Mouse (Mus musculus) testis, adult 2 months (tissue): ENCODE results near the gene Ttll12. TPM values are rescaled to one million over a fixed set of nuclear protein-coding genes. Genes with fewer than 3 reads are reported as not detected.

Experiments
- H3K27ac ChIP-seq: fragments of 200-500 bp; 2 replicates; pipeline ENCODE4 v1.5.1; 2012; ENCODE audit warnings: low read depth, low read length; ENCODE audit not compliant: control insufficient read depth, insufficient read depth
- H3K27me3 ChIP-seq: fragments of 200-500 bp; 2 replicates; pipeline ENCODE4 v1.6.1; 2012; ENCODE audit warnings: mild to moderate bottlenecking, low read length, moderate library complexity; ENCODE audit not compliant: control insufficient read depth, insufficient read depth
- H3K36me3 ChIP-seq: fragments of 200-500 bp; 2 replicates; pipeline ENCODE4 v1.6.1; 2012; ENCODE audit warnings: mild to moderate bottlenecking, low read length; ENCODE audit not compliant: control insufficient read depth, insufficient read depth
- H3K4me1 ChIP-seq: fragments of 200-500 bp; 2 replicates; pipeline ENCODE4 v1.6.1; 2012; ENCODE audit warnings: low read length; ENCODE audit not compliant: control insufficient read depth, insufficient read depth
- H3K4me3 ChIP-seq: fragments of 200-500 bp; 2 replicates; pipeline ENCODE4 v1.5.1; 2012; ENCODE audit warnings: low read depth, mild to moderate bottlenecking, low read length, moderate library complexity, mixed read lengths; ENCODE audit not compliant: control insufficient read depth
- CTCF ChIP-seq: fragments of 200-500 bp; IDR thresholded peaks from 2 replicates; pipeline ENCODE4 v1.5.1; 2012; ENCODE audit warnings: low read depth, mild to moderate bottlenecking, inconsistent platforms, low read length, moderate library complexity; ENCODE audit not compliant: control insufficient read depth, insufficient read depth, insufficient replicate concordance
- POLR2A ChIP-seq: fragments of 200-500 bp; IDR thresholded peaks from 2 replicates; pipeline ENCODE4 v1.6.1; 2012; ENCODE audit warnings: low read depth, mild to moderate bottlenecking, inconsistent platforms, low read length, moderate library complexity; ENCODE audit not compliant: control insufficient read depth
- polyA plus RNA-seq: library from polyadenylated mRNA; depleted of rRNA; stranded (reverse); fragments of >200 nt; gene quantifications from 2 replicates; pipeline ENCODE4 v1.2.3, GENCODE M21; 2012

The Ttll12 gene
- polyA plus RNA-seq, 1 experiment = 10.5 TPM

GRCm38 (mm10) chr15:83569682-83570081 is 25.3 kb downstream of the Ttll12 start:
- Histone ChIP-seq H3K4me3 (no peak overlapping the region), H3K4me1 (no peaks in the 10 kb centered on the region; the same call in 1 of the 2 replicates), H3K36me3 (no peaks in the 10 kb centered on the region), H3K27ac (0 out of 2 replicates have a peak overlapping the region, but pooled peaks have one; percentile 33), H3K27me3 (no peaks in the 10 kb centered on the region)
- TF ChIP-seq CTCF (no peak), POLR2A (no peak)

- H3K4me3 ChIP-seq = no peak overlapping the region
- H3K4me1 ChIP-seq = peaks cover 2% of the 10 kb centered on the region
- no peaks in the 10 kb centered on the region for H3K27me3 ChIP-seq
- no peak for TF ChIP-seq CTCF
- TF ChIP-seq POLR2A = no peak
- no peaks in the 10 kb centered on the region for H3K36me3 ChIP-seq
- no peak overlapping the region for H3K27ac ChIP-seq
These were observed 26.4 kb downstream of the Ttll12 start for GRCm38 (mm10) chr15:83568544-83568943.

- no peaks in the 10 kb centered on the region for H3K27me3 ChIP-seq
- H3K27ac ChIP-seq = no peak overlapping the region
- H3K36me3 ChIP-seq = no peaks in the 10 kb centered on the region
- peaks cover 6% of the 10 kb centered on the region for H3K4me1 ChIP-seq
- no peak for TF ChIP-seq POLR2A
- TF ChIP-seq CTCF = no peak
- no peak overlapping the region for H3K4me3 ChIP-seq
These were observed 27.2 kb downstream of the Ttll12 start for GRCm38 (mm10) chr15:83567728-83568127.

- H3K4me1 ChIP-seq = peaks cover 8% of the 10 kb centered on the region
- H3K36me3 ChIP-seq = no peaks in the 10 kb centered on the region
- no peak for TF ChIP-seq CTCF
- TF ChIP-seq POLR2A = no peak
- H3K27ac ChIP-seq = no peak overlapping the region
- H3K27me3 ChIP-seq = no peaks in the 10 kb centered on the region
- no peak overlapping the region for H3K4me3 ChIP-seq
These were observed 29.0 kb downstream of the Ttll12 start for GRCm38 (mm10) chr15:83566006-83566405.

- no peaks in the 10 kb centered on the region for H3K27me3 ChIP-seq
- no peak for TF ChIP-seq CTCF
- TF ChIP-seq POLR2A = no peak
- H3K4me3 ChIP-seq = no peak overlapping the region
- H3K36me3 ChIP-seq = no peaks in the 10 kb centered on the region
- H3K4me1 ChIP-seq = peaks cover 8% of the 10 kb centered on the region
- H3K27ac ChIP-seq = no peak overlapping the region
These were observed 29.5 kb downstream of the Ttll12 start for GRCm38 (mm10) chr15:83565434-83565833.

- no peaks in the 10 kb centered on the region for H3K36me3 ChIP-seq
- H3K4me1 ChIP-seq = peaks cover 8% of the 10 kb centered on the region
- TF ChIP-seq CTCF (no peak), POLR2A (0 out of 2 replicates have a peak, but pooled peaks have one; percentile 21)
- peak overlapping the region; percentile 47; the same call in 1 of the 2 replicates for H3K27ac ChIP-seq
- H3K27me3 ChIP-seq = no peaks in the 10 kb centered on the region
- H3K4me3 ChIP-seq = peak overlapping the region; percentile 65
These were observed 30.9 kb downstream of the Ttll12 start for GRCm38 (mm10) chr15:83563857-83564651.

- peak within 1 kb of the TSS; percentile 65 for H3K4me3 ChIP-seq
- peaks cover 8% of the 10 kb centered on the region for H3K4me1 ChIP-seq
- no peak for TF ChIP-seq POLR2A
- TF ChIP-seq CTCF = no peak
- H3K27ac ChIP-seq = peak within 1 kb of the TSS; percentile 47; the same call in 1 of the 2 replicates
- no peaks in the 10 kb centered on the region for H3K36me3 ChIP-seq
- no peaks in the 10 kb centered on the region for H3K27me3 ChIP-seq
These were observed 31.6 kb downstream of the Ttll12 start, which contains the start of the genes Tspo and Mcat for GRCm38 (mm10) chr15:83563327-83563856. Gene Tspo (plus strand): TSS chr15:83563592. Gene Mcat (minus strand): TSS chr15:83563787.
